ENCODE assay signal across 17 mouse cellular contexts in genomic region chr9:106301446-106302080, GRCm38 (mm10). TPM values are rescaled to one million over a fixed set of nuclear protein-coding genes. Genes with fewer than 3 reads are reported as not detected.
DNase-seq lines count a peak whose midpoint lies in the region; ATAC-seq and TF ChIP-seq lines count a peak whose summit lies in the region.
"Had no signal": no experiment of that assay in that cellular context is flagged by ENCODE, and none has a peak within 500 bp of the region (broad histone marks: within the 10 kb centered on the region; RNA-seq: fewer than 3 reads in every experiment).

No protein-coding gene starts in this region.

- H3K4me3 ChIP-seq in gastrocnemius, adult 2 months = no peak overlapping the region
- H3K4me3 ChIP-seq in intestine, embryonic 14.5 days (ENCODE audit: low read depth, low read length) = no peak overlapping the region
- no peak overlapping the region for H3K4me3 ChIP-seq in intestine, postnatal 0 days (ENCODE audit: low read depth, low read length)
- no peak overlapping the region for H3K4me3 ChIP-seq in midbrain, embryonic 15.5 days
- H3K4me3 ChIP-seq: hindbrain, embryonic 10.5 days; neural tube, embryonic 12.5 days had no signal

- no peaks in the 10 kb centered on the region for H3K27me3 ChIP-seq in intestine, embryonic 14.5 days (replicated peaks; ENCODE audit: control insufficient read depth, insufficient read depth, low read length)
- H3K27me3 ChIP-seq in intestine, postnatal 0 days (replicated peaks; ENCODE audit: control insufficient read depth, insufficient read depth, low read length) = no peaks in the 10 kb centered on the region
- H3K27me3 ChIP-seq in midbrain, embryonic 15.5 days (replicated peaks) = no peaks in the 10 kb centered on the region
- H3K27me3 ChIP-seq: neural tube, embryonic 12.5 days had no signal

- H3K36me3 ChIP-seq in intestine, embryonic 14.5 days (ENCODE audit: control insufficient read depth, insufficient read depth, low read length) = peaks cover 9% of the 10 kb centered on the region; the same call in 1 of the 2 replicates
- H3K36me3 ChIP-seq in intestine, postnatal 0 days (ENCODE audit: control insufficient read depth, insufficient read depth) = peaks cover 12% of the 10 kb centered on the region
- no peaks in the 10 kb centered on the region for H3K36me3 ChIP-seq in midbrain, embryonic 15.5 days (replicated peaks)

- no peak overlapping the region for H3K27ac ChIP-seq in gastrocnemius, adult 2 months
- H3K27ac ChIP-seq in intestine, embryonic 14.5 days (ENCODE audit: low read depth) = no peak overlapping the region
- H3K27ac ChIP-seq in intestine, postnatal 0 days (ENCODE audit: low read depth, low read length) = no peak overlapping the region
- H3K27ac ChIP-seq in midbrain, embryonic 15.5 days = no peak overlapping the region
- H3K27ac ChIP-seq: hindbrain, embryonic 10.5 days; neural tube, embryonic 12.5 days had no signal

- 0 out of 2 replicates have a peak overlapping the region, but pooled peaks have one; percentile 10 for H3K9ac ChIP-seq in intestine, embryonic 14.5 days (ENCODE audit: low read length)
- H3K9ac ChIP-seq in intestine, postnatal 0 days (ENCODE audit: low read depth, low read length) = no peak overlapping the region
- no peak overlapping the region for H3K9ac ChIP-seq in midbrain, embryonic 15.5 days
- H3K9ac ChIP-seq: neural tube, embryonic 12.5 days had no signal

- no peaks in the 10 kb centered on the region for H3K9me3 ChIP-seq in intestine, embryonic 14.5 days (ENCODE audit: control insufficient read depth, low read length)
- H3K9me3 ChIP-seq in intestine, postnatal 0 days (ENCODE audit: control insufficient read depth) = no peaks in the 10 kb centered on the region
- H3K9me3 ChIP-seq in midbrain, embryonic 15.5 days = no peaks in the 10 kb centered on the region
- H3K9me3 ChIP-seq: hindbrain, embryonic 10.5 days; neural tube, embryonic 12.5 days had no signal

- no peak for ATAC-seq in intestine, embryonic 14.5 days (replicated peaks; ENCODE audit: low FRiP score, low TSS enrichment, low read depth)
- no peak for ATAC-seq in intestine, postnatal 0 days
- ATAC-seq in midbrain, embryonic 15.5 days (replicated peaks) = no peak
- no peak for ATAC-seq in erythroid progenitor cell, adult 5-6 weeks (replicated peaks; ENCODE audit: low FRiP score, poor library complexity, severe bottlenecking)

- no peak for TF ChIP-seq CTCF in gastrocnemius, adult 2 months (IDR thresholded peaks at IDR 0.05)
- TF ChIP-seq CTCF in intestine, postnatal 0 days (IDR thresholded peaks at IDR 0.05; ENCODE audit: low read depth) = no peak

- no peaks in the 10 kb centered on the region for H3K4me1 ChIP-seq in intestine, embryonic 14.5 days (replicated peaks; ENCODE audit: control insufficient read depth, insufficient read depth, low read length)
- H3K4me1 ChIP-seq in intestine, postnatal 0 days (replicated peaks; ENCODE audit: control insufficient read depth, insufficient read depth, low read length) = no peaks in the 10 kb centered on the region; the same call in 1 of the 2 replicates
- H3K4me1 ChIP-seq in midbrain, embryonic 15.5 days = no peaks in the 10 kb centered on the region
- H3K4me1 ChIP-seq: neural tube, embryonic 12.5 days had no signal

- peak; percentile 7 for DNase-seq in gastrocnemius, adult 2 months
- no peak for DNase-seq in gastrocnemius, postnatal 25 days
- no peak for DNase-seq in intestine, embryonic 14.5 days (ENCODE audit: low spot score)
- DNase-seq in retina, postnatal 1 day = peak; percentile 45
- DNase-seq in retina, embryonic 14.5 days (ENCODE audit: low spot score) = no peak
- DNase-seq: adrenal gland, postnatal 14 days; B cell, adult 2 months; kidney, adult 8-10 months; kidney, postnatal 25 days; liver; lung, adult 2 months; right cerebral cortex, postnatal 25 days had no signal

- WGBS in intestine, embryonic 14.5 days = 75% methylated on average over 11 of the region's 11 CpGs
- WGBS in intestine, postnatal 0 days = 60% methylated on average over 11 of the region's 11 CpGs
- WGBS in midbrain, embryonic 15.5 days = 86% methylated on average over 11 of the region's 11 CpGs

- no peak overlapping the region for H3K4me2 ChIP-seq in intestine, embryonic 14.5 days (ENCODE audit: low read length)
- H3K4me2 ChIP-seq in intestine, postnatal 0 days (replicated peaks; ENCODE audit: low read depth) = no peak overlapping the region
- H3K4me2 ChIP-seq in midbrain, embryonic 15.5 days = no peak overlapping the region
- H3K4me2 ChIP-seq: neural tube, embryonic 12.5 days had no signal

- intact Hi-C loops in gastrocnemius, adult 2 months (cut with DNase I) = no loop called here

RNA-seq across cellular contexts. Expression of gene Poc1a, which starts 20.7 kb away (rescaled TPM):
- 1 to 10 TPM; 1.4 to 2.1 TPM for total RNA-seq in gastrocnemius, adult 2 months (2021)
- total RNA-seq in gastrocnemius, postnatal 25 days (2021) = 1 to 10 TPM in 1 of 2 experiments, under 1 TPM in 1; 0.90 to 2.1 TPM
- polyA plus RNA-seq in intestine, embryonic 14.5 days (2014; fragmentation: Nextera tagmentation; extraction: Ambion mirVana) = 29.1 and 29.6 TPM in 2 replicates
- polyA plus RNA-seq in intestine, postnatal 0 days (2015; fragmentation: Nextera tagmentation; extraction: Ambion mirVana) = 11.5 and 12.3 TPM in 2 replicates
- 9.1 and 9.9 TPM in 2 replicates for polyA plus RNA-seq in midbrain, embryonic 15.5 days (2015; fragmentation: Nextera tagmentation; extraction: Ambion mirVana)
- 28.1 and 28.9 TPM in 2 replicates for total RNA-seq in erythroid progenitor cell, adult 5-6 weeks (2015; ENCODE audit: low replicate concordance)
- total RNA-seq in erythroid progenitor cell, adult 5-6 weeks (2017; ENCODE audit: low replicate concordance) = 12.7 and 19.5 TPM in 2 replicates

RNA-seq across cellular contexts. Expression of gene Alas1, which starts 53.1 kb away (rescaled TPM):
- total RNA-seq in gastrocnemius, adult 2 months (2021) = 100 to 1,000 TPM; 209 to 290 TPM
- 100 to 1,000 TPM; 260 to 287 TPM for total RNA-seq in gastrocnemius, postnatal 25 days (2021)
- 102 and 109 TPM in 2 replicates for polyA plus RNA-seq in intestine, embryonic 14.5 days (2014; fragmentation: Nextera tagmentation; extraction: Ambion mirVana)
- 81.2 and 82.9 TPM in 2 replicates for polyA plus RNA-seq in intestine, postnatal 0 days (2015; fragmentation: Nextera tagmentation; extraction: Ambion mirVana)
- 91.1 and 99.0 TPM in 2 replicates for polyA plus RNA-seq in midbrain, embryonic 15.5 days (2015; fragmentation: Nextera tagmentation; extraction: Ambion mirVana)
- 44.0 and 57.7 TPM in 2 replicates for total RNA-seq in erythroid progenitor cell, adult 5-6 weeks (2015; ENCODE audit: low replicate concordance)
- total RNA-seq in erythroid progenitor cell, adult 5-6 weeks (2017; ENCODE audit: low replicate concordance) = 37.1 and 38.0 TPM in 2 replicates

Comparison
In these comparisons a context has a peak if more than half of its experiments do, and no peak if none do; other contexts are left out.
1. DNase-seq: peak in gastrocnemius, adult 2 months (single experiment) and retina, postnatal 1 day (single experiment); none in gastrocnemius, postnatal 25 days (single experiment), intestine, embryonic 14.5 days (single experiment) and retina, embryonic 14.5 days (single experiment).
2. RNA of gene Poc1a, which starts 20.7 kb away (total RNA-seq): 12.7 to 28.9 TPM in erythroid progenitor cell, adult 5-6 weeks; 0.90 to 2.1 TPM in gastrocnemius, postnatal 25 days and 1.4 to 2.1 TPM in gastrocnemius, adult 2 months; every median in the first group is over 4 times any median in the second.